Mouse (Mus musculus): ENCODE results near the gene Ggt5.
"Not testable (repeated sequence)": the region's sequence is repeated elsewhere in the genome, so short reads cannot be mapped to it uniquely, and the experiment has no call there.

- TF ChIP-seq GATA1, TAL1 (IDR thresholded peaks at IDR 0.05; ENCODE audit: low read length): not testable (repeated sequence)
Measured at GRCm38 (mm10) chr10:75566765-75567164, 22.4 kb upstream of the Ggt5 start.

Measured in erythroblast, embryonic 14.5 days (primary cell).